Mouse (Mus musculus) kidney, adult 2 months (tissue): ENCODE measurements around the gene Avil. TPM values are rescaled to one million over a fixed set of nuclear protein-coding genes. Genes with fewer than 3 reads are reported as not detected.
A peak's percentile ranks its signal among the peaks of the same experiment; 100 is the strongest.

ENCODE experiments used
- DNase-seq: peaks from one replicate; pipeline ENCODE4 v3.0.0; 2021
- H3K27ac ChIP-seq: fragments of 200-500 bp; 2 replicates; pipeline ENCODE4 v1.5.1; 2012; ENCODE audit warnings: low read depth, low read length, control low read depth, inconsistent platforms; ENCODE audit not compliant: insufficient read depth
- H3K27me3 ChIP-seq: fragments of 200-500 bp; replicated peaks from 2 replicates; pipeline ENCODE4 v1.6.1; 2012; ENCODE audit warnings: mild to moderate bottlenecking, moderate library complexity, low read length, inconsistent platforms; ENCODE audit not compliant: control insufficient read depth, insufficient read depth
- H3K36me3 ChIP-seq: fragments of 200-500 bp; 2 replicates; pipeline ENCODE4 v1.6.1; 2012; ENCODE audit warnings: mild to moderate bottlenecking, moderate library complexity, low read length, inconsistent platforms; ENCODE audit not compliant: control insufficient read depth, insufficient read depth
- H3K4me1 ChIP-seq: fragments of 200-500 bp; 2 replicates; pipeline ENCODE4 v1.6.1; 2011; ENCODE audit warnings: low read length; ENCODE audit not compliant: control insufficient read depth, insufficient read depth
- H3K4me3 ChIP-seq: fragments of 200-500 bp; 2 replicates; pipeline ENCODE4 v1.5.1; 2011; ENCODE audit warnings: mild to moderate bottlenecking, low read depth, low read length, control low read depth; ENCODE audit not compliant: insufficient read depth
- CTCF ChIP-seq: fragments of 200-500 bp; conservative IDR thresholded peaks from 2 replicates; pipeline ENCODE4 v1.5.1; 2011; ENCODE audit warnings: low read depth, mild to moderate bottlenecking, control low read depth, low read length, moderate library complexity, mixed read lengths; ENCODE audit not compliant: insufficient read depth, insufficient read length
- POLR2A ChIP-seq: fragments of 200-500 bp; IDR thresholded peaks from one replicate; pipeline ENCODE4 v1.6.1; 2011; ENCODE audit warnings: low read depth, low read length, control low read depth
- WGBS: fragments of 180-500 bp; shearing (Covaris S2); methylation state at CpG from one replicate; pipeline ENCODE4 v1.1.7; 2018; 5-methylcytosine and 5-hydroxymethylcytosine counted together
- polyA plus RNA-seq: library from polyadenylated mRNA; depleted of rRNA; stranded (reverse); fragments of >200 nt; gene quantifications from 2 replicates; pipeline ENCODE4 v1.2.3, GENCODE M21; 2012

Avil gene
- polyA plus RNA-seq, 1 experiment: 0.19 TPM

DNA sequence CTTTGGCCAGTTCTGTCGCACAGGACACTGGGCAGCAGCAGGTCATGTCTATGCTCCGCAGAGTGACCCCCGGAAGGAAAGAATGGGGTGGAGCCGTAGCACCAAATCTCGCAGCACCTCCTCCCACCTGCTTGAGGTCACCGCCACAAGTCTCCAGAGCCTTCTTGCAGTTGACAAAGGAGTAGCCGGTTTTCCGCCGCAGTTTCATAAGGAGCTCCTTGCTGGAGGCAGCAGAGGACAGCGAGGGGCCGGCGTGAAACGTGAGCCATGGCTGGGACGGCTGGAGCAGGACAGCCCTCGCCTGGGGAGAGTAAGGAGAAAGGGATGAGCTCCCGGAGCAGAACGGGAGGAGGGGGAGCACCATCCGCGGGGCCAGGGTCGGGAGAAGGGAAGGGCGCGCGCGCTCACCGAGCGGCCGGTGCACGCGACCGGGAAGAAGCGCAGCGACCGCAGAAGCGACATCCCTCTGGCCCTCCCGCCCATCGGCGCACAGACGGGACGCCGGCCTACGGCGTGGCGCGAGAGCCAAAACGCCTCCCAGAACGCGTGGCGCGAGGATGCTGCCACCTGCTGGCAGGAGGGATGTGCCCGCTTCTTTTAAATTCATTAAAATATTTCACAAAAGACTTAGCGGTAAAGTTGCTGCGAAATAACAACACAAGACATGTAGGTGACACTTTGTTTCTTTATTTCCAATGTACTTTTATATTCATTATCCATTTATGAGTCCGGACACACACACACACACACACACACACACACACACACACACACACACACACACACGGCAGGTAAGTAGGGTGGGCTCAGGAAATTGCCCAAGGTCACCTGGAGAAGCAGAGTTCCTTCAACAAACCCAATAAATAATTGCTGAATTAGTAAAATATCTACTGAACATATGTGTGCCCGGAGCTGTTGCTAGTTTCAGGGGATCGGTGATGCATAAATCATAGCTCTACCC, 30.1 kb downstream of the Avil start, which contains the start of gene Tsfm:
Gene Tsfm (minus strand): TSS at position 505 of the 961 bp plus-strand sequence.
- no peaks in the 10 kb centered on the region; the same call in 1 of the 2 replicates for H3K27me3 ChIP-seq
- peak within 1 kb of the TSS; percentile 75 for H3K4me3 ChIP-seq
- TF ChIP-seq CTCF (peak; percentile 94), POLR2A (no peak)
- WGBS: 3% methylated on average over 56 of the region's 56 CpGs
- peaks cover 11% of the 10 kb centered on the region; the same call in 1 of the 2 replicates for H3K4me1 ChIP-seq
- 0 out of 2 replicates have a peak, but pooled peaks cover 2% of the 10 kb centered on the region for H3K36me3 ChIP-seq
- H3K27ac ChIP-seq: peak within 1 kb of the TSS; percentile 79
- DNase-seq: peak; percentile 94

- peak; percentile 88 for DNase-seq
- no peak overlapping the region for H3K4me3 ChIP-seq
- H3K4me1 ChIP-seq: peaks cover 15% of the 10 kb centered on the region; the same call in 1 of the 2 replicates
- H3K27me3 ChIP-seq: no peaks in the 10 kb centered on the region; the same call in 1 of the 2 replicates
- H3K36me3 ChIP-seq: 0 out of 2 replicates have a peak, but pooled peaks cover 2% of the 10 kb centered on the region
- H3K27ac ChIP-seq: peak overlapping the region; percentile 92
- WGBS: 47% methylated on average over 8 of the region's 8 CpGs
- TF ChIP-seq CTCF (no peak), POLR2A (no peak)
Observed at GRCm38 (mm10) chr10:127033301-127033741, 32.8 kb downstream of the Avil start.

- 51% methylated on average over 12 of the region's 12 CpGs for WGBS
- DNase-seq: peak; percentile 93
- Histone ChIP-seq H3K27me3 (no peaks in the 10 kb centered on the region; the same call in 1 of the 2 replicates), H3K27ac (peak overlapping the region; percentile 77), H3K4me1 (peaks cover 15% of the 10 kb centered on the region; the same call in 1 of the 2 replicates), H3K4me3 (no peak overlapping the region), H3K36me3 (no peaks in the 10 kb centered on the region)
- TF ChIP-seq CTCF (no peak), POLR2A (no peak)
Observed at GRCm38 (mm10) chr10:127036273-127036672, 35.8 kb downstream of the Avil start.

- H3K4me1 ChIP-seq: peaks cover 15% of the 10 kb centered on the region; the same call in 1 of the 2 replicates
- no peak for TF ChIP-seq CTCF
- no peak for TF ChIP-seq POLR2A
- H3K27ac ChIP-seq: peak overlapping the region; percentile 66
- H3K36me3 ChIP-seq: no peaks in the 10 kb centered on the region
- no peaks in the 10 kb centered on the region for H3K27me3 ChIP-seq
- 52% methylated on average over 12 of the region's 12 CpGs for WGBS
- H3K4me3 ChIP-seq: no peak overlapping the region
- peak; percentile 81 for DNase-seq
Observed at GRCm38 (mm10) chr10:127037641-127038040, 37.1 kb downstream of the Avil start.

DNA sequence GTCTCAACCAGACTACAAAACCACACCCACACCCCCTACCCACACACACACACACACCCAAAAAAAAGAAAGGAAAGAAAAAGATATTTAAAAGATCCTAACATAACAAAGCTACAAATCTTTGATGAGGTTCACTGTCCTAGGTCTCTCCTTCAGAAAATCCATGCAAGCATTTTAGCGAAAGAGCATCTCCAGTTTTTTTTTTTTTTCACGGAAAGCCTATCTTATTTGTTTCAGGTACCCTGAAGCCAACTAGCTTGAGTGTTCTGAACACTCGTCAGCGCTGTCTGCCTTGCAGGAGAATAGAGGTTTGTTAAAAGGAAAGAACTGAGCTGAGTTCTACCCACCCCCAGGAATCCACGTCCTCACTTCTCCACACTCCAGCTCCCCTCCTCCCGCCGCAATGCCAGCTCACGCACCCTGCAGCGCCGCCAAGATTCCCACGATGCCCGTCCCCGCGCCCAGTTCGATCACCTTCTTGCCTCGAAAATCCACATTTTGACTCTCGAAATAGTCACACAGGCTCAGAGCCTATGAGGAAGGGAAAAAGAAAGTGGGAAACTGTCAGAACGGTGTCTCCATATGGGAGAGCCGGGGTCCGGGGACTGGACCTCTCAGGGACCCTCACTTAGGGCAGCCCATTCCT, 40.2 kb downstream of the Avil start:
- Histone ChIP-seq H3K4me1 (peaks cover 14% of the 10 kb centered on the region; the same call in 1 of the 2 replicates), H3K27me3 (no peaks in the 10 kb centered on the region), H3K4me3 (peak overlapping the region; percentile 92), H3K27ac (peak overlapping the region; percentile 79), H3K36me3 (no peaks in the 10 kb centered on the region)
- DNase-seq: no peak
- TF ChIP-seq POLR2A (no peak), CTCF (no peak)
- 2% methylated on average over 20 of the region's 20 CpGs for WGBS

- Histone ChIP-seq H3K27ac (peak within 1 kb of the TSS; percentile 79), H3K36me3 (no peaks in the 10 kb centered on the region), H3K4me1 (peaks cover 10% of the 10 kb centered on the region; the same call in 1 of the 2 replicates), H3K4me3 (peak within 1 kb of the TSS; percentile 92), H3K27me3 (no peaks in the 10 kb centered on the region)
- under 1% methylated on average over 28 of the region's 28 CpGs for WGBS
- TF ChIP-seq POLR2A: no peak
- no peak for TF ChIP-seq CTCF
- DNase-seq: peak; percentile 52
Observed at GRCm38 (mm10) chr10:127041274-127041766, 40.8 kb downstream of the Avil start, which contains the start of the genes Mettl1 and Eef1akmt3. Mettl1 (plus strand) TSS chr10:127041414. Eef1akmt3 (minus strand) TSS chr10:127041513.
